Mouse (Mus musculus): ENCODE measurements around the gene Tmem25.

Gene Tmem25

DNA sequence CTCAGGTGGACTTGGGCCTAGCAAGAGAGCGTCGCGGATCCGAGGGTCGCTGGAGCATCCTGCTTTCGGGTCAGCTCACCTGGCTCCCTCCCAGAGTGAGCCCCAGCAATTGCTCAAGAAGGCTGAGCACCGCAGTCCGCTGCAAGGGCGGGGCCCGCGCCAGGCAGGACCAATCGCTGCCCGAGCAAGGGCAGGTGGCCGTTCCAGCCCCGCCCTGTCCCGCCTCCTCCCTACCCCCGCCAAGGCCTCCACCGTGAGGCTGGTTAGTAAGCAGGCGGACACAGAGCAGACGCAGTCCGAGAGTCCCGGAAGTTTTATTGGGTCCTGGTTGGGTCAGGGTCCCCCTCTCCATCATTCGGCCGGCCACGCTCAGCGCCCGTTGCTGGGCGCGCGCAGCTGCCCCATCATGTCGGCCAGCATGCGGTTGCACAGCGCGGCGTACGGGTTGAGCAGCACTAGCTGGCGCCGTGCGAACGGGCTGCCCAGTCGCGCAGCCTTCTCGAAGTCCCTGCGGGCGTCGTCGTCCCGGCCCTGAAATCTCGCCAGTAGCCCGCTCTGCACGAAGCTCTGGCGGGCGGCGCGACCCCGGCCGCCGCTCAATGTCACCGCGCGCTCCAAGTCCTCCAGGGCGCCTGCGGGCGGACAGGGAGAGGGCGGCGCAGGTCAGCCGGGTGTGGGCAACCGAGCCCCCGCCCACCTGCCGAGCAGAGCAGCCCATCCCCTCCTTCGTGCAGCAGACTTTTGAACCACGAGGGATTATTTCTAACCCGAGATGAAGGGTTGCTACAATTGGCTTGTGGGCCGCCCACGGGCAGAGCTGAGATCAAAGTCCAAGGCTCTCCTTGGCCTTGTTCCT is at the start of gene Tmem25:
TSS of gene Tmem25 (minus strand) at position 206 of the 856 bp plus-strand sequence.
- DNase-seq: peak; percentile 89

DNA sequence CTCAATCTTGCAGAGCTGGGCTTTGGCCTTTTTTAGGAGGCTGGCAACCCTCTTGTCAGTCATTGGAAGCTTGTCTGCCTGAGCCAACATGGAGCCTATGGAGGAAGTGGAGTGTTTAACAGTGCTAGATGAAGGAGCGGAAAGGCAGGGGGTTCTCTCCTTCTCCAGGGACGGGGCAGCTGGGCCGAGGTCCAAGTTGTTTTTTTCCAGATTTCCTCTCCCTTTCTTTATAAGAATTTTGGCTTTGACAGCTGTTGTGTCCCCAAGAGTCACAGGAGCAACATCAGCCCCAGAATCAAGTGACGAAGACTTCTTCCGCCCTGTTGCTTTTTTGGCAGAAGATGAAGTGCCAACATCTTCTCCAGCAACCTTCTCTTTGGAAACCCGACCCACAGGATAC is 48.3 kb upstream of the Tmem25 start:
- no peak for DNase-seq

- peak; percentile 16 for DNase-seq
Observed at GRCm38 (mm10) chr9:44841241-44841640, 42.1 kb upstream of the Tmem25 start.

DNA sequence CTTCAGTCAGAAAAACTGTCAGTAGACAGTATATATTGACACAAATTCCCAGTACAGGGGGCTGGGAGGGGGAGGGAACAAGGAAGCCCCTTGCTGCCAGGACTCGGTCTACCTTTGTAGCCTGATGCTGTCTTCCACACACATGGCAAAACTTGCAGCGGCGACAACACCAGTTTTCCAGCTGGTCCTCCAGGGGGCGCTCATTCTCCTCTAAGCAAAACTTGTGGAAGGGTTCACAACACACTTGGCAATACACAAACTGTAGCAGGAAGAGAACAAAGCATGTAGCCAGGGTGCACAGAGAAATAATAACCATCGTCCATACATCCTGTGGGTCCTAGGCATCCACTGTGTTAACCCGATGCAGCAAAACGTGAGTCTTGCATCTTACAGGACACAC is 37.3 kb upstream of the Tmem25 start:
- peak; percentile 79 for DNase-seq

DNA sequence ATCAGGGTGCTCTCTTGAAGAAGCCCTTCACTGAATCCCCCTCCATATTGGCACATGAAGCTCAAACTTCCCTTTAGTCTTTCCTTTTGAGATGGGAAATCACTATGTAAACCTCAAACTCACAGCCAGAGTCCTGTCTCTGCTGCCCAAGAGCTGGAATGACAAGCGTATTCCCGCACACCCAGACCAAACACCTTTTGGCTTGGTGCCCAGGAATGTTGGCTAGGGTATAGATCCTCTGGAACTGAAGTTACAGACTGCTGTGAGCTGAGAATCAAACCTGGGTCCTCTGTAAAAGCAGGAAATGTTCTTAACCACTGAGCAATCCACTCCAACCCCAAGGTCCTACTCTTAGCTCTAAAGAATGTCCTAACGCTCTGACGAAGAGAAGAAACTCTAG is 33.2 kb upstream of the Tmem25 start:
- no peak for DNase-seq

GRCm38 (mm10) chr9:44830506-44830905 is 31.4 kb upstream of the Tmem25 start:
- DNase-seq: no peak

DNA sequence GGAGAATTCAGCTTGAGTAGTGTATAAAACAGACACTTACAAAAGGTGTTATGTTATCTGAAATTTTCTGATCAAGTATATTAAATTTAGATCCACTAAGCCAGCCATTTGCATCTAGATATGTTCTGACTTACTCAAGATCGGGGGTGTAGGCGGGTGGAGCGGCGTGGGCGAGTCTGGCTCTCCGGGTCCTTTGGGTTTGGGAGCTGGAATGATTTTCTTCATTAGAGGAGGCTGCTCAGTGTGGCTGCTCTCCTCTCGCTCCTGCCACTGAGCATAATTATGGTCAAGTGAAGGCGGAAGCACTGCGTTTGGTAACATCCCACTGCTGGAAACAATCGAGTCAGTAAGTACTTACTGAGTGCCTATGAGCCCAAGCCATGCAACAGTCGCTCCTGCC is 29.8 kb upstream of the Tmem25 start:
- DNase-seq: no peak

DNA sequence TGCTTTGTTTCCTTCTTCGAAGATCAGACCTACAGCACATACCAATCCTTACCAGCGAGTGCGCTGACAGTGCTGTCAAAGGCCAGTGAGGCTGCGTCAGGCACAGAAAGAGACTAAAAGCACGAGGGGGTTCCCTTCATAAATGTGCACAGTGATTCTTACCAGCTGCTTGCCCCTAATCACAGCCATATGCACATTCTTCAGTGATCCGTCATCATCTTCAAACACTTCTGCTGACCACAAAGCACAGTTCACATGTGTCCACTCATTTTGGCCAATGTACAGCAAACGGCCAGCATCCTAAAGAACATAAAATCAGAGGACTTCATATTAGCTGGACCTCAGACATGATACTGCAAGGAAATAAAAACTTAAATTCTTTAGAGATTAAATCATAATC is 27.6 kb upstream of the Tmem25 start:
- DNase-seq: peak; percentile 16

- no peak for DNase-seq
Observed at GRCm38 (mm10) chr9:44819920-44820827, 21.1 kb upstream of the Tmem25 start.

DNA sequence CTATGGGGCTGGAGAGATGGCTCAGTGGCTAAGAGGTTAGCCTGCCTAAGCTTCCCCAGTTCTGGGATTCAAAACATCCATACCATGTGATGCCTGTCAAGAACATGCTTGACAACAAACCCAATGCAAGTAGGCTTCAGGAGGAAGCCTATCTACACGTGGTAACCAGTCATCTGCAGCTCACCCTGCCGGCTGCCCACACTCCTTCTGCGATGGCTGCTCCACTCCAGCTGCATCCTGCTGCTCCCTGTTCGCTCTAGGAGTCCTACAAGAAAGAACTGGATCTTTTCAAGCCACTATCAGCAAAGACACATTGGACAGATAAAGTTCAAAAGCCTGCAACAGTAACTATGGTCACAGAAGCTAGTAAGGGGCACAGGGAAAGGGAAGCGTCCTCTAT is 18.4 kb upstream of the Tmem25 start:
- DNase-seq: no peak

DNA sequence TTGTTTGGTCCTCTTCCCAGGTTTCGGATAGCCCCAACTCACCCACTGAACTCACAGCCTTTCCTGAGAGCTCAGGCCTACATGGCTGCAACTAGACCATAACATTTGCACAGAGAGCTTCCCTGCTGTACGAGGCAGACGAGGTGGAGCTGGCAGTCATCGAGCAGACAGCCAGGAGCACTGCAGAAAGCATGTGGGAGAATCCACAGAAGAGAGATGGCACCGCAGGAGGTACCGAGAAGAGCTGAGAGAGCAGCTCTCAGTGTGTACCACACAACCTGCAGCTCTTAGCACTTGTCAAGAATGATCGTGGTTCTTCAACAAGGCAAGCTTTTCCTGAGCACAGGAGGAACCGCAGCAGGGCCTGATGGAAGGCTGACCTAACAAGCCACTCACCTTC is 15.1 kb upstream of the Tmem25 start:
- DNase-seq: no peak

- no peak for DNase-seq
Observed at GRCm38 (mm10) chr9:44810316-44810715, 11.2 kb upstream of the Tmem25 start.

- DNase-seq: no peak
Observed at GRCm38 (mm10) chr9:44807778-44808177, 8.7 kb upstream of the Tmem25 start.

DNA sequence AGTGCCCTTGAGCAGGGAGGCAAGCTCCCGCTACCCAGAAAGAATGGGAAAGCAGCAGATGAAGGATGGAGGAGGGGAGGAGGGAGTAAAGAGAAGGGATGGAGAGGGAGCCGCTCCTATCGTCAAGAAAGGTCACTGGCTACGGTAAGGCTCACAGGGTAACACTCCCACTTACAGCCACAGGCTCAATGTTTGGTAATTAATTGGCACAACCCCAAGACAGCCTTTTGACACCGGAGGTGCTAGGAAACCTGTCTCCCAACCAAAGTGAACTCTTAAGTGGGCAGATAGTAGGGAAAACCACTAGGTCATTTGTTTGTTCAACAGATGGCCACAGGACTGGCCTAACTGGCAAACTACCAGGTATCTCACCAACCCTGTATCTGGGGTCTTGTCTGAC is 8.0 kb upstream of the Tmem25 start:
- DNase-seq: no peak

DNA sequence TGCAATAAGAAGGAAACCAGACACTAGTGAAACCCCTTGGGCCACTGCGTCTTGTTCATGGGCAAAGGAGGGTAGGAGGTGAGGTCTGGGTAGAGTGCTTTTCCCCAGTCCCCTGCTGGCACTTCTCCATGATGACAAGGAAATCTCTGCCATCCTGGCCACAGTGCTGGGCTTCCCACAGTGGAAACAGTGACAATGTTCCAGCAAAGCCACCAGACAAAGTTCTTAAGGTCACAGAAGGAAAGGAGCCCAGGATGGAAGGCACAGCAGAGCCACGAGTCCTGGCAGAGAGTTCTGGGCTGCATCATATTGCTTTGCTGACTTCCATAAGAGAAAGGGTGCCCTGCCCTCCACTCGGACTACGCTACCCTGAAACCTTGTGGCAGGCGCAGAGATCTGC is 6.4 kb upstream of the Tmem25 start:
- DNase-seq: no peak

DNA sequence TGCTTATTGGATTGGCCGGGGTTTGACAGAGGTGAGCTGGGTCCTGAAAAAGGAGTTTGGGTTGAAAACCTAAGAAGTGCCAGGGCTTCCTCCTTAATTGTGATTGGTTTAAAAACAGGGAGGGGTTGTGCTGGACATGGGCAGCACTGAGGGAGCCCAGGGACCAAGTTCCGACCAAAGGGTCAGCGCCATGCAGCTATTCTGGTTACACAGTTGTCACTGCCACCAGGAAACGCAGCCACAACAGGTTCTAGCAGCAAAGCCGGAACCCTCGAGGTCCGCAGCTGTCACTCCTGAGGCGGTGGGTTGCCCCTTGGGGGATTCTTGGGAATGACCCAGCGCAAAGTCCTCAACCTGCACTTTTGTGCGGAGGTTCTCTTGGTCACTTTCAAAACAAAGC is 5.6 kb upstream of the Tmem25 start:
- DNase-seq: no peak

GRCm38 (mm10) chr9:44802808-44803450 is 3.8 kb upstream of the Tmem25 start, which contains the start of gene Ttc36:
Ttc36 (minus strand) TSS chr9:44803072.
- DNase-seq: no peak

GRCm38 (mm10) chr9:44801669-44802068 is 2.6 kb upstream of the Tmem25 start:
- DNase-seq: no peak

- DNase-seq: no peak
Observed at GRCm38 (mm10) chr9:44799958-44800324, 834 bp upstream of the Tmem25 start.

DNA sequence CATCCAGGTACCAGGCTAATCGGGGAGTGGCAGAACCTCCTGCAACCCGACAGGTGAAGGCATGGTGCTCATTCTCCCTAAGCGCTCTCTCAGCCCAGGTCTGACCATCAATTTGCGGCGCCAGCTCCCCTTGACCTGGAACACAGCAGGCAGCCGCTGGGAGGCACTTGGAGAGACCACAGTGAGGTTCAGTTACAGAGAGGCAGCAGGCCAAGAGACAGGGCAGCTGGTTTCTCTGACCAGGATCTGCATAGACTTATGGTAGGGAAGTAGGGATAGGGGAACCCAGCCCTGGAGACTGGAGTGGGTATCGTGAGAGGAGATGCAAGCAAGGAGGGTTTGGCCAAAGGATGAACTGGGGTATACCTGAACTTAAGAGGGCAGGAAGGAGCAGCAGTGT is 809 bp downstream of the Tmem25 start:
- DNase-seq: no peak

DNA sequence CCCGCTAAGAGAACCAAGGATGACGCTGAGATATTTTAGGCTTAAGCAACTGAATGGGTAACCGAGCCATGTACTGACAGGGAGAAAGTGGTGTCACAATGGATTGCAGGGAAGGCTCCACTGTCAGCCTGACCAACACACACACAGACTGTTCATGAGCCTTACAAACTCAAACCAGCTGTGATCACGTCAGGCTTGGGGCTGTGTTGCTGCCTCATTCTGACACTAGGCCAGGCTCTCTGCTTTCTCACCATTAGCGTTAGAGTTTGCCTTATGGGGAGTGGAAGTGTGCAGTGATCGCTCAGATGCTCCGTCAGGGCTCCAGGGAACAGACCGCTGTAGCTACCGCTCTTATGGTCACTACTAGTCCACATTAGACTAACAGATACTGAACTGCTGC is 6.3 kb downstream of the Tmem25 start:
- DNase-seq: peak; percentile 24

DNA sequence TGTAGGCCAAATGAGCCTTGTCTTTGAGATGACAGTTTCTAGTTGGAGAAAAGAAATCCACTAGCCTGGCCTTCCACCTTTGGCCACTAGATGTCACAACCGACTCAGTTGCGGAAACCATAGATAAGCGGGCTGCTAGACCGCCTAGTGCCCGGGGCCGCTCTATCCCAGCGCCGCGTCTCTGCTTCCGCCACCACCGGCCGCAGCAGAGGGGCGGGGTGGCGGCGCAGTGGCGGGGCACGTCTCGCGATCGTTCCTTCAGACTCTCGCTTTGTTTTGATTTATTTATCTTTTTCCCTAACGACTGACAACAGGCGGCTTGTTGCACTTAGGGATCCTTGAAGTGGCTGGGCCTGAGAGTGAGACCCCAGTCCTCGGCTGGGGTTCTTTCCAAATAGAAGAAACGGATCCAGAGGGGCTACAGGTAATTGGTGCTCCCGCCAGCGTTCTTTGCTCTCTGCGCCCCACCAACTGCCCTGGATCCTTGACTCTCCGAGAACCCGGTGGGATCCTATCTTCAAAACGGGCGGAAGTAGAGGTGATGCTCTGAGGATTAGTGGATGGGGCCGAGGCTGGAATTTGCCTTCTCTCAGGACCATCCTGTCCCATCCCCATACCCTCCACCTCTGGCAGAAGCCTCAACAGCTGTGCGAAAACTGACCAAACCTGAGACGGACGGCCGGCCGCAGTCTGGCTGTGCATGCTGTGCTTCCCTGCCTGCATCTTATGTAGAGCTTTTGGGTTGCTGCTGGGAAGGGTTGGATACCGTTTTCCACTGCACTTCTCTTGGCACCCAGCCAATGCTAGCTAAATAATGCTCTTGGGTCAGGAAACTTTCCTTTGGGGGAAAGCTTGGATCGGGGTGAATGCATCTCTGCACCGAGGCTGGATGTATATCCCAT is 26.1 kb downstream of the Tmem25 start:
- peak; percentile 97 for DNase-seq

Measured in embryo, embryonic 11 days (tissue).